Mouse (Mus musculus) hindbrain, embryonic 13.5 days (tissue): ENCODE results near the gene Fbxo44. TPM values are rescaled to one million over a fixed set of nuclear protein-coding genes. Genes with fewer than 3 reads are reported as not detected.

Experiments used
- ATAC-seq: fragments of 200-750 bp; cut with Nextera tagmentation; 2 replicates; pipeline ENCODE4 v1.8.0; 2017; ENCODE audit warnings: moderate TSS enrichment; ENCODE audit not compliant: low FRiP score
- H3K27ac ChIP-seq: fragments of 300-500 bp; sonication (generic); 2 replicates; pipeline ENCODE4 v1.5.1; 2015; ENCODE audit warnings: inconsistent platforms, mild to moderate bottlenecking, moderate library complexity
- H3K27me3 ChIP-seq: fragments of 300-500 bp; sonication (generic); 2 replicates; pipeline ENCODE4 v1.6.1; 2015; ENCODE audit warnings: mild to moderate bottlenecking, inconsistent platforms
- H3K36me3 ChIP-seq: fragments of 300-500 bp; sonication (generic); 2 replicates; pipeline ENCODE4 v1.6.1; 2015; ENCODE audit warnings: mild to moderate bottlenecking, inconsistent platforms
- H3K4me1 ChIP-seq: fragments of 300-500 bp; sonication (generic); replicated peaks from 2 replicates; pipeline ENCODE4 v1.6.1; 2015; ENCODE audit warnings: inconsistent platforms
- H3K4me2 ChIP-seq: fragments of 300-500 bp; sonication (generic); 2 replicates; pipeline ENCODE4 v1.6.1; 2015; ENCODE audit warnings: inconsistent platforms, mild to moderate bottlenecking, moderate library complexity
- H3K4me3 ChIP-seq: fragments of 300-500 bp; sonication (generic); 2 replicates; pipeline ENCODE4 v1.5.1; 2015; ENCODE audit warnings: mild to moderate bottlenecking, inconsistent platforms
- H3K9ac ChIP-seq: fragments of 300-500 bp; sonication (generic); 2 replicates; pipeline ENCODE4 v1.6.1; 2015; ENCODE audit warnings: mild to moderate bottlenecking, inconsistent platforms
- H3K9me3 ChIP-seq: fragments of 300-500 bp; sonication (generic); 2 replicates; pipeline ENCODE4 v1.6.1; 2016; ENCODE audit warnings: inconsistent platforms
- WGBS: fragments of 180-500 bp; shearing (Covaris S2); methylation state at CpG from one replicate; pipeline ENCODE4 v1.1.7; 2015; 5-methylcytosine and 5-hydroxymethylcytosine counted together
- polyA plus RNA-seq: library from polyadenylated mRNA; unstranded; fragments of >200 nt; fragmentation: Nextera tagmentation; extraction: Ambion mirVana; gene quantifications from 2 replicates; pipeline ENCODE4 v1.2.1, GENCODE M21; 2015

The Fbxo44 gene
- polyA plus RNA-seq, 1 experiment from 2014 or later = 91.2 TPM

GRCm38 (mm10) chr4:148159544-148160435, 492 bp downstream of the Fbxo44 start:
- H3K9ac ChIP-seq = peak overlapping the region; percentile 92
- peak; percentile 88 for ATAC-seq
- peaks cover 52% of the 10 kb centered on the region for H3K4me1 ChIP-seq
- H3K9me3 ChIP-seq = no peaks in the 10 kb centered on the region
- peak overlapping the region; percentile 89 for H3K4me2 ChIP-seq
- peak overlapping the region; percentile 94 for H3K27ac ChIP-seq
- H3K27me3 ChIP-seq = peaks cover 46% of the 10 kb centered on the region
- WGBS = 1% methylated on average over 44 of the region's 55 CpGs
- peak overlapping the region; percentile 74 for H3K4me3 ChIP-seq
- H3K36me3 ChIP-seq = peaks cover 27% of the 10 kb centered on the region

DNA sequence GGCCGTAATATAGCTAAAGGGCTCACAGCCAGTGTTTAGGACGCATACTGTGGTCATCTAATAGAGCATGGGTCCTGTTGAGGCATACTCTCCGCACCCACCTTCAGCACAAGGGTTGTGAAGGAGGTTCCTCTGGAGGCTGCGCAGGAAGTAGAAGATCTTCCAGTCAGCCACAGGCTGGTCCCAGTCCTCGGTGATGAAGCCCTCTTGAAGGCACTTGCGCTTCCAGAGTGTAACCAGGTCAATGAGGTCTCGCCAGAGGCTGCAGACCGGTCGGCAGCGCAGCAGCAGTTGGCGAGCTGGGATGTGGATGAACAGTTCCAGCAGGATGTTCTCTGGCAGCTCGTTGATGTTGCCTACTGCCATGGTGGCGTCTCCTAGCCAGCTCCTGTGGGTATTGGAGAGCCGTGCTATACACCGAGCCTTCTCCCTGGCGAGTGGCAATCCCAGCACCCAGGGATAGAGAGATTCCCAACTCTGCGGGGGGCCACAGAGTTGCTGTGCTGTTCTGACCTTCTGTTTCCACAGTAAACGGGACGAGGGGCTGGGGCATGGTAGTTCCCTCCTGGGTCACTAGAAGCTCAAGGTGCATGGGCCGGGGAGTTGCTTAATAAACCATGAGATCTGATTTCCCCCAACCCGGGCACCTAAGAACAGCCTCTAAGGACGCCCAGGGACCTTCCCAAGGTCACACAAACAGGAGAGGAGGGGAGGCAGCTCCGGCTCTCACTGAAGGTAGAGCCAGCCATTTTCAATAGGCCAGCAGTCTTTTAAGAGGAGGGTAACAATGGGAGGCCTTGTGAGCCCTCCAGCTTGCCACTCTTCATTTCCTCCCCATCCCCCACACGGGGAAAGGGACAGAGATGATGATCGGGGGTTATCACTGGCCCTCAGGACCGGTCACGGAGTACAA, 1.6 kb downstream of the Fbxo44 start:
- no peak for ATAC-seq

GRCm38 (mm10) chr4:148154982-148155381, 5.3 kb downstream of the Fbxo44 start:
- Histone ChIP-seq H3K4me3 (no peak overlapping the region), H3K27ac (no peak overlapping the region), H3K9ac (no peak overlapping the region), H3K27me3 (no peaks in the 10 kb centered on the region), H3K36me3 (peaks cover 47% of the 10 kb centered on the region), H3K4me2 (no peak overlapping the region), H3K9me3 (no peaks in the 10 kb centered on the region), H3K4me1 (peaks cover 38% of the 10 kb centered on the region)
- 61% methylated on average over 3 of the region's 3 CpGs for WGBS
- ATAC-seq = no peak

More for the DNA sequence above, 1.6 kb downstream of the Fbxo44 start:
- H3K27me3 ChIP-seq = peaks cover 35% of the 10 kb centered on the region
- H3K9me3 ChIP-seq = no peaks in the 10 kb centered on the region
- peak overlapping the region; percentile 92 for H3K9ac ChIP-seq
- 21% methylated on average over 27 of the region's 27 CpGs for WGBS
- H3K4me3 ChIP-seq = peak overlapping the region; percentile 74
- peaks cover 38% of the 10 kb centered on the region for H3K36me3 ChIP-seq
- H3K4me2 ChIP-seq = peak overlapping the region; percentile 89
- H3K27ac ChIP-seq = peak overlapping the region; percentile 94
- H3K4me1 ChIP-seq = peaks cover 41% of the 10 kb centered on the region

- Histone ChIP-seq H3K9ac (no peak overlapping the region), H3K36me3 (peaks cover 50% of the 10 kb centered on the region), H3K4me1 (peaks cover 43% of the 10 kb centered on the region), H3K9me3 (no peaks in the 10 kb centered on the region), H3K4me3 (no peak overlapping the region), H3K27me3 (no peaks in the 10 kb centered on the region), H3K4me2 (no peak overlapping the region), H3K27ac (no peak overlapping the region)
- WGBS = 95% methylated on average over 4 of the region's 4 CpGs
- no peak for ATAC-seq
Measured at GRCm38 (mm10) chr4:148154006-148154405, 6.3 kb downstream of the Fbxo44 start.

- H3K36me3 ChIP-seq = peaks cover 54% of the 10 kb centered on the region
- no peaks in the 10 kb centered on the region for H3K27me3 ChIP-seq
- 80% methylated on average over 5 of the region's 5 CpGs for WGBS
- ATAC-seq = no peak
- H3K9ac ChIP-seq = peak overlapping the region; percentile 88
- H3K4me2 ChIP-seq = no peak overlapping the region
- H3K4me1 ChIP-seq = peaks cover 29% of the 10 kb centered on the region
- H3K4me3 ChIP-seq = no peak overlapping the region
- H3K9me3 ChIP-seq = no peaks in the 10 kb centered on the region
- H3K27ac ChIP-seq = peak overlapping the region; percentile 95
Measured at GRCm38 (mm10) chr4:148152547-148152946, 7.7 kb downstream of the Fbxo44 start.

- Histone ChIP-seq H3K4me3 (peak within 1 kb of the TSS; percentile 56), H3K4me2 (peak within 1 kb of the TSS; percentile 86), H3K27me3 (no peaks in the 10 kb centered on the region), H3K9ac (peak within 1 kb of the TSS; percentile 88), H3K9me3 (no peaks in the 10 kb centered on the region), H3K4me1 (peaks cover 18% of the 10 kb centered on the region), H3K27ac (peak within 1 kb of the TSS; percentile 95), H3K36me3 (peaks cover 54% of the 10 kb centered on the region)
- ATAC-seq = peak; percentile 89
- WGBS = 2% methylated on average over 63 of the region's 67 CpGs
Measured at GRCm38 (mm10) chr4:148151267-148152168, 8.8 kb downstream of the Fbxo44 start, which contains the start of gene Fbxo6. Gene Fbxo6 (minus strand): TSS chr4:148152140.

DNA sequence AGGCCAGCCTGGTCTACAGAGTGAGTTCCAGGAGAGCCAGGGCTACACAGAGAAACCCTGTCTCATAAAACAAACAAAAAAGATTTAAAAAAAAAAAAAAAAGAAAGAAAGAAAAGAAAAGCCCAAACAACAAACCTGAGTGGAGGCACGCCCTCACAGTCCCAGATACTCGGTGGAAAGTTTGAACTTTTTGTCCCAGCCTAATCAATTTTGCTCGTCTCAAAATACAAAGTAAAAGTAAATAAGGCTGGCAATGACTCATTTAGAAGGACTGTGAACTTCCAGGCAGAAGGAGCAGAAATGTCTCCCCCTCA, 9.4 kb downstream of the Fbxo44 start:
- Histone ChIP-seq H3K4me1 (peaks cover 13% of the 10 kb centered on the region), H3K27me3 (no peaks in the 10 kb centered on the region), H3K4me2 (peak overlapping the region; percentile 86), H3K9me3 (no peaks in the 10 kb centered on the region), H3K4me3 (peak overlapping the region; percentile 56), H3K36me3 (peaks cover 54% of the 10 kb centered on the region), H3K27ac (peak overlapping the region; percentile 95), H3K9ac (peak overlapping the region; percentile 88)
- ATAC-seq = no peak
- 51% methylated on average over 3 of the region's 3 CpGs for WGBS

- peaks cover 54% of the 10 kb centered on the region for H3K36me3 ChIP-seq
- H3K4me3 ChIP-seq = no peak overlapping the region
- WGBS = 66% methylated on average over 7 of the region's 7 CpGs
- no peak overlapping the region for H3K9ac ChIP-seq
- no peak overlapping the region for H3K27ac ChIP-seq
- H3K4me2 ChIP-seq = no peak overlapping the region
- H3K4me1 ChIP-seq = peaks cover 13% of the 10 kb centered on the region
- ATAC-seq = no peak
- no peaks in the 10 kb centered on the region for H3K9me3 ChIP-seq
- no peaks in the 10 kb centered on the region for H3K27me3 ChIP-seq
Measured at GRCm38 (mm10) chr4:148150242-148150641, 10.0 kb downstream of the Fbxo44 start.

- H3K9me3 ChIP-seq = no peaks in the 10 kb centered on the region
- WGBS = 68% methylated on average over 12 of the region's 12 CpGs
- peaks cover 13% of the 10 kb centered on the region for H3K4me1 ChIP-seq
- H3K4me3 ChIP-seq = no peak overlapping the region
- no peak overlapping the region for H3K27ac ChIP-seq
- H3K9ac ChIP-seq = 0 out of 2 replicates have a peak overlapping the region, but pooled peaks have one; percentile 15
- no peaks in the 10 kb centered on the region for H3K27me3 ChIP-seq
- peaks cover 55% of the 10 kb centered on the region for H3K36me3 ChIP-seq
- no peak for ATAC-seq
- H3K4me2 ChIP-seq = no peak overlapping the region
Measured at GRCm38 (mm10) chr4:148149540-148149939, 10.7 kb downstream of the Fbxo44 start.

GRCm38 (mm10) chr4:148147714-148148113, 12.6 kb downstream of the Fbxo44 start:
- 89% methylated on average over 2 of the region's 2 CpGs for WGBS
- no peaks in the 10 kb centered on the region for H3K9me3 ChIP-seq
- no peak overlapping the region for H3K4me2 ChIP-seq
- ATAC-seq = no peak
- H3K4me3 ChIP-seq = no peak overlapping the region
- no peak overlapping the region for H3K27ac ChIP-seq
- H3K36me3 ChIP-seq = peaks cover 53% of the 10 kb centered on the region
- H3K4me1 ChIP-seq = peaks cover 13% of the 10 kb centered on the region
- H3K27me3 ChIP-seq = no peaks in the 10 kb centered on the region
- H3K9ac ChIP-seq = no peak overlapping the region

GRCm38 (mm10) chr4:148143721-148144120, 16.6 kb downstream of the Fbxo44 start:
- ATAC-seq = no peak
- no peaks in the 10 kb centered on the region for H3K9me3 ChIP-seq
- no peak overlapping the region for H3K27ac ChIP-seq
- no peaks in the 10 kb centered on the region for H3K27me3 ChIP-seq
- no peak overlapping the region for H3K4me3 ChIP-seq
- 93% methylated on average over 5 of the region's 5 CpGs for whole genome bisulfite sequencing
- H3K36me3 ChIP-seq = peaks cover 47% of the 10 kb centered on the region
- peaks cover 19% of the 10 kb centered on the region for H3K4me1 ChIP-seq
- 0 out of 2 replicates have a peak overlapping the region, but pooled peaks have one; percentile 29 for H3K9ac ChIP-seq
- no peak overlapping the region for H3K4me2 ChIP-seq
